Mouse (Mus musculus) adrenal gland, adult 18-20 months (tissue): ENCODE measurements around the gene Il6st. TPM values are rescaled to one million over a fixed set of nuclear protein-coding genes. Genes with fewer than 3 reads are reported as not detected.

Source experiments
- DNase-seq, 2 experiments: peaks; one replicate each; pipeline ENCODE4 v3.0.0; 2021 to 2022; ENCODE audit warnings: low spot score in 2 of 2
- total RNA-seq, 2 experiments: library from RNA; stranded (reverse); gene quantifications; 1 replicate in 1 of 2; 2 replicates in 1 of 2; pipeline ENCODE4 v1.2.3; 2021

Gene Il6st
- total RNA-seq, 2 experiments from 2014 or later, result 266 to 319 TPM

DNA sequence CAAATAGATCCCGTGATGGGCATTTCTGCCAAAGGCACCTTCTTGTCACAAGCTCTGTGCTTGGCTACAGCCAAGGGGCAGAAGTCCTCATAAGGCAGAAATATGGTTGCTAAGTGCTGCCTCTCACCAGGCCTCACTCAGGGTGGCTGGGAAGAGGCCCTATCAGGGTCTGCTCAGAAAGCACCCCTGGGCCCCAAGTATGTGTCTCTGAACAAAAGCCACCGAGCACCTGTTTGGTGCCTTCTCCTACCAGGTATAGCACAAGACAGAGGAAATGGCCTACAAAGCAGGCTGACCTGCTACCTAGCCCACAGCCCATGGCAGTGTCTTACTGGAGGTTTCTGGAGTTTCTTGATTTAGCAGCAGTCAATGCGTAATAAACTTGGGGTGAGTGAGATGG is 59.0 kb downstream of the Il6st start:
- no peak for DNase-seq

DNA sequence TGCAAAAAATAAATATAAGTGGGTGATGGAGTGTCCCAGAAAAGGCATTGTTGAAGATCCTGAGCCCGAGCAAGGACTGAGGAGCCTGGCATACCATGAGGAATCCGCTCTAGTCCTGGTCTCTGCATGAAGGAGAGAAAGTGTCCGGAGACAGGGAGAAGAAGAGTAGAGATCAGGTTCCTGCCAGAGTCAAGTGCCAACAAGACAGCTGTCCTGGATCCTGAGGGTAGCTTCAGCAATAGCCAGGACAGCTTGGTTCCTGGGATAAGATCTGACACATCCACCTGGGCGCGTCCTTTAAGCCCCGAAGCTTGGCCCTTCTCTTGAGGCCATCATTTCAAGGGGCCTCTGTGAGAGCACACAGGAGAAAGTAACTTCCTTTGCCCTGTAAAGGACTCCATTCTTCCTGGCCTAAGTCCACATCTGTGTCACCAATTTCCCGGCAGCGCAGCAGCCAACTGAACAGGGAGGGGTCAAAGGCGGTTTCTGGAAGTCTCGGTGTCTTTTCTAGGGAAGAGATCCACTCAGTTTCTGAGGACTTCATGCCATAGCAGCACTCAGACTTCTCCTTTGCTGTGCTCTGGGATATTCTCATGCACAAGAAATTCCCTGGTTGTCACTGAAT is 59.6 kb downstream of the Il6st start:
- DNase-seq, result no peak

DNA sequence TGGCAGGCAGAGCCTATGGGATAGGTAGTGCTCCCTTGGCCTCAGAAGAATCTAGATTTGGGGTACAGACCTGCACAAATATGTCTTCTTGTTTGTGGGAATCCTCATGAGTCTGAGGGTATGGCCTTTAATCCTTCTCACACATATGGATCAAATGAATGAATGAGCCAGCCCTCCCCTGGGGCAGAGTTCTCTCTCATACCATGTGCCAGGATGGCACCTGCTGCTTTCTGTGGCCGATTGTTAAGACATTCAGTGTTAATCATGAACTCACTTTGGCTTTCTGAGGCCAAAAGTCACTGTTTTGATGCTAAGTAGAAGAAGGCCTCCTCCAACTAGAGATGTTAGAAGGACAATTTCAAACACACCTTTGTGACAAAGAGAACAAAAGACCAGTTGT is 63.3 kb downstream of the Il6st start:
- no peak for DNase-seq

DNA sequence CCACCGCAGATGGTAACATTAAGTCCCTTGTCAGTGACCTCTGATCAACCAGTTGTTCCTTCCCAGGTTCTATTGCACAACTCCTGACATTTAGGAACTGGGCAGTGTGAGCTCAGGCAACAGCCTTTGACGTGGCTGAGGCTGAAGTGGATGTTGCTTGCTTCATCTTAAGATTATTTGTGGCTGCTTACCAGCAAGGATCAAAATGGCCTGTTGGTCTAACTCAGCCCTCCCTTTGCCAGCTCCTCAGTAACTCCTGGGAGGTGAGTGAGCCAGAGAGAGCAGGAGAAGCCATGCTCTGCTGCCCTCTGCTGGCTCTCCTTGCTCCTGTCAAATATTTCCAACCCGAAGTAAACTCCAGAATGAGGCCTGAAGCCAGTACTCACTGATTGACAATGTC is 66.0 kb downstream of the Il6st start:
- DNase-seq, result peak; percentile 73 to 81

DNA sequence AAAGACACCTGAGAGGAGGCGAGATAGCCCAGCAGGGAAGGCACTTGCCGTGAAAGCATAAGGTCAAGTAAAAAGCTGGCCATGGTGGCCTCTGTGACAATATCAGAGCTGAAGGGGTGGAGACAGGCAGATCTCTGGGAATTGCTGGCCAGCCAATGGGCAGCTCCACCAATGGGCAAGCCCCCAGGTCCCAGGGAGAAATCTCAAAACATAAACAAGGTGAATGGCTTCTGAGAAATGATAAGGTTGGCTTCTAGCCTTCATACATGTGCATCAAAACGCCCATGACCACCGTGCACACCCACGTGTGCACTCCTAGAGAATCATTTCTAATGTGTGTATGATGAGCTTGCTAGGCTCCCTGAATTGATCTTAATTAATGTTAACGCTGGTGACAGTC is 68.4 kb downstream of the Il6st start:
- no peak for DNase-seq

DNA sequence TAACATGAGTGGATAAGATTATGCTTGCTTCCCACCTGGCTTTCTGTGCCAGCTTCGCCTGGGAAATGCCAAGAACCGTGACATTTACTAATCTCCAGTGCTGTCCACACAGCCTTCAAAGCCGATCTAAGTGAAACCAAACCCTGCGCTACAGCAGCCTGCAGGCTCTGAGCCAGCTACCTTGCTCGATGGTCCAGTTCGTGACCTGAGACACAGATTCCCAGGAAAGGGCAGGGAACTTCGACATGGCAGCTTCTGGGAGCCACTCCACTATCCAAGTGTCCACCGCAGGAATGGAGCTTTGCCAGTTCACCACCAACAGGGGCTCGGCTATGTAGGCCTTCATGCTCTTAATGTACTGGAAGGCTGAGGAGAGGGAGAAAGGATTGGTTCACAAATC is 69.7 kb downstream of the Il6st start:
- DNase-seq, result peak in 1 of 2 experiments; percentile 40

DNA sequence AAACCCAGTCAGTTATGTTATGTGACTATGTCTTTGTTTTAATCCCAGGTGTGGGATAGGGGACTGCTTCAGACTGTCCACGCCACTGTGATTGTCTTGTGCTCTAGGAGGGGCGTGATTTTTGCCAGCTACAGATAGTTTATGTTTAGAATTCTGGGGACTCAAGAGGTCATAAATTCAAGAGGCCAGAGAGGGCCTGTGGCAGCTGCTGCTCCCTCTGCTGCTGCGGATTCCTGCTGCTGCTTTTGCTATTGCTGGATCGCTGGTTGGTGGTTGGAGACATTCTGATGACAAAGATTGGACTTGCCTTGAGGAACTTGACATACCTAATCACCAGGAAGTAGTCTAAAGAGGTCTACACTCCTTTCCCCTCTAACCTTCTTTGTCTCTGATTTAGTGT is 72.7 kb downstream of the Il6st start:
- no peak for DNase-seq

DNA sequence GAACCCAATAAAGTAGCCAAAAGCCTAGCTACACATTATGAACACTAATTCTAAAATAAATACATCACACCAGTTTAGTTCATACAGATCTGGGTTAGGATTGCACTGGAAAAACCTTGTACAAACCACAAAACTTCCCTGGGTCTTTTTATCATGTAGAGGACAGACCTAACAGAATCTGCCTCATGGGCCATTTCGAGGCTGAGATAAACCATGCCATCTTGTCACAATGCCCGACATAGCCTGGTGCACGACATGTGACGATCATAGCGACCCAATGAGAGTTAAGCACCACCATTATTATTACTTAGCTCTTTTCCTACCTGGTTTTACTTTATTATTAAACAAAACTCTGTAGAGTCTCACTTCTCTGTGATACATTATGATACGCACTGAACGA is 73.2 kb downstream of the Il6st start:
- DNase-seq, result no peak

DNA sequence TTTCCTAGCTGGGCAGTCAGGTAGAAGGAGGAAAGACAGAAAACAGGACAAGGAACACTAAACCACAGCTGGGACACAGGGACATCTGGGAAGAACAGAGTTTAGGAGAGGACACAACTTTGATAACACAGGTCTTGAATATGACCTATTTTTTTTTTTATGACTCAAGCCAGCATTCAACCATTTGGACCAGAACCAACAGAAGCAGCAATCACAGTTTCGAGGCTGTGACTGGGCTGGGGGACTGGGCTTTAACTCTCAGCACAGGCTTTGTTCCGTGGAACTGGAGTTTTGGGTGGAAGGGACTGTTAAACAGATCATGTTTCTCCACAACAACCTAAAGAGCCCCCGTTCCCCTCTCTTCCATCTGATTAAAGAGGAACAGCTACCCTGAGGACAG is 76.7 kb downstream of the Il6st start:
- peak in 1 of 2 experiments; percentile 11 for DNase-seq

DNA sequence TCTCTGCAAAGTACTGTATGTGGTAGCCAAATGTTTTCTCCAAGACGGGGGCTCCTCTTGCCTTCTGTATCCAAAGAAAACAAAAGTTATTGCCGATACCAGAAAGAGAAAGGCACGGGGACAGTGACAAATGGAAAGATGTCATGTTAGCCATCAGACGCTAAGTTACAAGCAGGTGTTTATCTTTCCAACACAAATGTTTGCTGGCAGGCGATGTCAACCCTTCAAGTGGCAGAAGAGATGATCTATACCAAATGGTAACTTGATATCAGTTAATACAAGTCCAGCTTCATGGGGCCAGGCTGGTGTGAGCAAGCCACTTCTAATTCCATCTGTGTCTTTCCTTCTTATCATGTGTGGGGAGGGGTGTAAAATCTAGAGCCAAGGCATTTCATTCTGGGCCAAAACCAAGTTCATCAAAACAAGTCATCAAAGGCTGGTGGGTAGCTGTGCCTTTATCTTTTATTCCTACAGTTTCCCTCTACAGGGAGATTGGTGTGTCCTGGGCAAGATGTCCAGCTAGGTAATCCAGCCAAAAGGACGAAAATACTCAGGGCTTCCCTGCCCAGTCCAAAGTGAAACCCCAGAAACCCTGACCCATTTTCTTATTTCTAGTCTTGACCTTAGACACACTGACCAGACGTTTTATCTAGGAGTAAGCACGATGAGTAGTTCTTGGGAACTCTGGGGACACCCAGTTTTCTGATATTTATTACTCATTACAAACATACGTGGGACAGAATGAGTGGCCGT is 77.5 kb downstream of the Il6st start:
- DNase-seq, result no peak

DNA sequence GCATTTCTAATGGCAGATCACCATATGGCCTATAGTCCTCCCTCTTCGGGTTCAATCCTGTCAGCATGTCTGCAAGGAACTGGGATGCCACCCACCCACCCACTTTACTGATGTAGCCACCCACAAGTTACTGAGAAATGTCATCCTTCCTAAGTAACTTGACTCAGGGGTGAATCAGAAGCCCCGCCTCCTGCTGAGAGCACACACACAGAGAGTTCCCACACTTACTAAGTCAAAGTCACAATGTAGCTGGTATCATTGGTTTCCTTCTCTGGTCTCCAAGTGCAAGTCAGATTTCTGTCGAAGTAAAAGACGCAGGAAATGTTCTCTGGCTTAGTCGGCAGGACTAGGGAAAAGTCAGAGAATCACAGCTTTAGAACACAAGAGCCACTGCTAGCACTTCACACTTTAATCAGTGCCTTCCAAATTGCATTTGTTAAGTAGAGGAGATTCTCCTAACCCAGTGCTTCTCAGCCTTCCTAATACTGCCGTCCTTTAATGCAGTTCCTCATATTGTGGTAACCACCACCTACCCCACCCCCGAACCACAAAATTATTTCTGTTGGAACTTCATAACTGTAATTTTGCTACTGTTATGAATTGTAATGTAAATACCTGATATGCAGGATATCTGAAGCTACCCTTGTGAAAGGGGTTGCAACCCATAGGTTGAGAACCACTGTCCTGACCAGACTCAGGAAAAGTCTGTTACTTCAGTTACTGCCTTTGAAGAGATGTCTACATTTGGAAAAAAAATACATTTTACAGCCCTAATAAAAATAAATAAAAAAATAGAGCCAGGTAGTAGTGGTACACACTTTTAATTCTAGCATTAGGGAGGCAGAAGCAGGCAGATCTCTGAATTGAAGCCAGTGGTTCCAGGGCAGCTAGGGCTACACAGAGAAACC is 88.0 kb downstream of the Il6st start:
- DNase-seq, result no peak

DNA sequence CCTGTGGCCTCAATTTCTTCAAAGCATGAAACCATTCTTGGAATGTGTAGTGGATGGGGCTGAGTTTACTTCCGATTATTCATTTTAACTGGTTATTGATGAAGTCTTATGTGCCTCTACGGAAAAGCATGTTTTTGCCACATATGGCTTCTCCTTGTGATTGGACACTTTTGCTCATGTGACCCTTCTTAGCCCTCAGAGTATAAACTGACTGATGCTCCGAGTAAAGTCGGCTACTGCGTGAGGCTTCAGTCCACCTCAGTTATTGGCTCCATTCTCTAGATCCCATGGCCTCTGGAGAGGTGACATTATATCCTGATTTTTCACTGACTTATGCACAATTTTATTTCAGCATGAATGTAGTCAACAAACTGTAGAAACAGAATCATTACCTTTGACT is 89.4 kb downstream of the Il6st start:
- no peak for DNase-seq

DNA sequence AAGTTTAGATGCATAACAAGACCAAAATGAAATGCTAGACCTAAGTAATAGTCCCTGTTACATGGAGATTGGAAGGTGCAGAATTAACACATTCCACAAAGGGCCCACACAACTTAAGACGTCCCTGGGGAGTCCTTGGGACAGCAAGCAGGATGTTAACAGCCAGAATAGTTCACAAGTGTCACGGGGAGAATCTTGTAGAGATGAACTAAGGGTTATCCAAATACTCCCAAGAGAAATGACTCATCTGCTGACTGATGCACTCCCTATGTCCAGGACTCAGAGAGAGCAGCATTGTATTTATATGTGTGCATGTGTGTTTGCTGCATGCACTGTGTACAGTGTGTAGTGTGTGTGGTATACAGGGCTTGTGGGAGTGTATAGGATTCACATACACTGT is 92.6 kb downstream of the Il6st start:
- no peak for DNase-seq

Other genes with a start within 250 kb of the Il6st start
- gene Ankrd55, start 175.6 kb upstream of the Il6st start, total RNA-seq, result 1 to 10 TPM in 1 of 2 experiments, under 1 TPM in 1; 0.80 to 4.8 TPM
- under 1 TPM; 0.33 to 0.70 TPM for gene Il31ra, start 130.3 kb downstream of the Il6st start, total RNA-seq
- 1 to 10 TPM in 1 of 2 experiments, under 1 TPM in 1; 0.13 to 1.1 TPM for gene Ddx4, start 188.4 kb downstream of the Il6st start, total RNA-seq
- gene Slc38a9, start 196.7 kb downstream of the Il6st start, total RNA-seq, result 10 to 100 TPM; 13.2 to 20.9 TPM